In the genomic region with DNA sequence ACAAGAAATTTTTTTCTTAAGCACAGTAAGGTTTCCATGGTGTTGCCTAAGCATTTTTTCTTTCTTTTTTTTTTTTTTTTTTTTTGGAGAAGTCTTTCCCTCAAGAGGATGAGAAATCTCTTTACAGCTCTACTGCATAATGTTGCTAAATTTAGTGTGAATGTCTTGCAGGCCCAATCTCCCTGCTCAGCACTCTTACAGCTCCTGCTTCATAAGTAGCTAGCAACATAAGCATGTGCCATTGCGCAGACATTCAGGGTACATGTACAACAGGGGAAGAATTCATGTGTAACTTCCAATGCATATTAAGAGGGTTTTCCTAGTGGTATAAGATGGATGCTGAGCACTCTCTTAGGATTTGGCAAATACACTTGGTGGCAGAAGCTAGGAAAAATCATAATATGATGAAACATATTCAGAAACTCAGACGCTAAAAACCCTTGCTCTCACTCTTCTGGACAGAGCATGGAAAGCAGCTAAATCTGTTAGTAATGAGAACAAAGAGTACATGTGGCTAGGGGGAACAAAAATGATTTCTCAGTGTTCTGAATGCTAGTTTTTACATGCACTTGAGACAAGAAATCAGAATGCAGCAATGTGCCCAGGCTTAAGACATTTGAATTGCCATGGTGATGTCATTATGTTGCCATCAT, we compare ENCODE assay signal across 18 mouse cellular contexts.
A peak's percentile ranks its signal among the peaks of the same experiment; 100 is the strongest.
DNase-seq lines count a peak whose midpoint lies in the region; ATAC-seq and TF ChIP-seq lines count a peak whose summit lies in the region.
"Had no signal": no experiment of that assay in that cellular context is flagged by ENCODE, and none has a peak within 500 bp of the region (broad histone marks: within the 10 kb centered on the region; RNA-seq: fewer than 3 reads in every experiment).

No protein-coding gene starts in this region.

- no peak overlapping the region for H3K4me3 ChIP-seq in midbrain, embryonic 14.5 days (replicated peaks; ENCODE audit: low read depth, low read length)
- H3K4me3 ChIP-seq in midbrain, embryonic 10.5 days, result no peak overlapping the region
- H3K4me3 ChIP-seq in kidney, embryonic 14.5 days (ENCODE audit: low read length), result no peak overlapping the region
- no peak overlapping the region for H3K4me3 ChIP-seq in thymus, adult 2 months (ENCODE audit: control insufficient read depth, insufficient read depth, low read length)
- H3K4me3 ChIP-seq: erythroblast, embryonic 14.5 days; heart, embryonic 12.5 days; limb, embryonic 15.5 days; stomach, embryonic 15.5 days had no signal

- no peaks in the 10 kb centered on the region for H3K36me3 ChIP-seq in midbrain, embryonic 14.5 days (ENCODE audit: control insufficient read depth, insufficient read depth, low read length)
- H3K36me3 ChIP-seq in midbrain, embryonic 10.5 days, result no peaks in the 10 kb centered on the region
- no peaks in the 10 kb centered on the region for H3K36me3 ChIP-seq in kidney, embryonic 14.5 days (ENCODE audit: control insufficient read depth, insufficient read depth, low read length)
- no peaks in the 10 kb centered on the region for H3K36me3 ChIP-seq in thymus, adult 2 months (ENCODE audit: control insufficient read depth, insufficient read depth, low read length)
- H3K36me3 ChIP-seq: G1E; heart, embryonic 12.5 days; limb, embryonic 15.5 days; stomach, embryonic 15.5 days had no signal

- no peak overlapping the region for H3K9ac ChIP-seq in midbrain, embryonic 14.5 days (replicated peaks; ENCODE audit: low read length)
- H3K9ac ChIP-seq in kidney, embryonic 14.5 days (ENCODE audit: low read depth, low read length), result no peak overlapping the region
- H3K9ac ChIP-seq: heart, embryonic 12.5 days; limb, embryonic 15.5 days; stomach, embryonic 15.5 days had no signal

- no peak for DNase-seq in cerebellum, postnatal 10 days
- peak; percentile 3 for DNase-seq in midbrain, embryonic 14.5 days
- DNase-seq in midbrain, embryonic 10.5 days (ENCODE audit: low spot score), result no peak
- DNase-seq in right cerebral cortex, adult 18-20 months, result peak; percentile 18
- DNase-seq in lung, postnatal 36 days, result no peak
- no peak for DNase-seq in thymus, adult 2 months
- DNase-seq: cerebellum, adult 11-12 months; kidney, adult 2 months; kidney, postnatal 4 days; spleen, adult 18-20 months had no signal

- H3K4me2 ChIP-seq in midbrain, embryonic 14.5 days (ENCODE audit: low read length), result no peak overlapping the region
- no peak overlapping the region for H3K4me2 ChIP-seq in kidney, embryonic 14.5 days (replicated peaks; ENCODE audit: low read depth, low read length)
- H3K4me2 ChIP-seq: heart, embryonic 12.5 days; limb, embryonic 15.5 days; stomach, embryonic 15.5 days had no signal

- H3K4me1 ChIP-seq in midbrain, embryonic 14.5 days (ENCODE audit: control insufficient read depth, insufficient read depth, low read length), result no peaks in the 10 kb centered on the region
- no peaks in the 10 kb centered on the region for H3K4me1 ChIP-seq in midbrain, embryonic 10.5 days
- H3K4me1 ChIP-seq in kidney, embryonic 14.5 days (ENCODE audit: control insufficient read depth, insufficient read depth, low read length), result no peaks in the 10 kb centered on the region
- H3K4me1 ChIP-seq in thymus, adult 2 months (replicated peaks; ENCODE audit: control insufficient read depth, insufficient read depth, low read length), result no peaks in the 10 kb centered on the region
- H3K4me1 ChIP-seq: heart, embryonic 12.5 days; limb, embryonic 15.5 days; stomach, embryonic 15.5 days had no signal

- no peaks in the 10 kb centered on the region for H3K9me3 ChIP-seq in midbrain, embryonic 14.5 days (ENCODE audit: control insufficient read depth, low read length)
- H3K9me3 ChIP-seq in midbrain, embryonic 10.5 days (replicated peaks), result no peaks in the 10 kb centered on the region
- no peaks in the 10 kb centered on the region for H3K9me3 ChIP-seq in kidney, embryonic 14.5 days (ENCODE audit: control insufficient read depth, low read length)
- H3K9me3 ChIP-seq: G1E; heart, embryonic 12.5 days; limb, embryonic 15.5 days; stomach, embryonic 15.5 days had no signal

- peak; percentile 45; the same call in 1 of the 2 replicates for ATAC-seq in cerebellum, adult (ENCODE audit: insufficient number of reproducible peaks, low FRiP score, low TSS enrichment)
- no peak for ATAC-seq in midbrain, embryonic 14.5 days (ENCODE audit: low FRiP score, low TSS enrichment)
- no peak for ATAC-seq in kidney, embryonic 14.5 days (ENCODE audit: low FRiP score, low TSS enrichment)
- ATAC-seq: CD4-positive, CD25-positive, alpha-beta regulatory T cell, adult 4 months had no signal

- TF ChIP-seq POLR2A in thymus, adult 2 months (IDR thresholded peaks at IDR 0.05; ENCODE audit: control insufficient read depth, extremely low read depth, insufficient read depth, low read length, poor library complexity), result no peak

- H3K27ac ChIP-seq in midbrain, embryonic 14.5 days (replicated peaks; ENCODE audit: low read depth, low read length), result no peak overlapping the region
- no peak overlapping the region for H3K27ac ChIP-seq in midbrain, embryonic 10.5 days (replicated peaks)
- H3K27ac ChIP-seq in kidney, embryonic 14.5 days (ENCODE audit: low read depth, low read length), result no peak overlapping the region
- no peak overlapping the region for H3K27ac ChIP-seq in thymus, adult 2 months (ENCODE audit: control insufficient read depth, insufficient read depth, low read length)
- H3K27ac ChIP-seq: limb, embryonic 15.5 days; stomach, embryonic 15.5 days had no signal

- TF ChIP-seq CTCF in thymus, adult 2 months (IDR thresholded peaks at IDR 0.05; ENCODE audit: borderline replicate concordance, control insufficient read depth, extremely low read depth, insufficient read depth, low read length, poor library complexity), result no peak

- no peaks in the 10 kb centered on the region for H3K27me3 ChIP-seq in midbrain, embryonic 14.5 days (ENCODE audit: control insufficient read depth, insufficient read depth, low read length)
- no peaks in the 10 kb centered on the region for H3K27me3 ChIP-seq in midbrain, embryonic 10.5 days (ENCODE audit: low read depth, poor library complexity, severe bottlenecking)
- no peaks in the 10 kb centered on the region for H3K27me3 ChIP-seq in kidney, embryonic 14.5 days (ENCODE audit: control insufficient read depth, insufficient read depth, low read length)
- no peaks in the 10 kb centered on the region for H3K27me3 ChIP-seq in thymus, adult 2 months (ENCODE audit: control insufficient read depth, insufficient read depth, low read length)
- H3K27me3 ChIP-seq: heart, embryonic 12.5 days; limb, embryonic 15.5 days; stomach, embryonic 15.5 days had no signal

- WGBS in midbrain, embryonic 14.5 days, result 87% methylated on average over 2 of the region's 2 CpGs
- 90% methylated on average over 2 of the region's 2 CpGs for WGBS in midbrain, embryonic 10.5 days
- 93% methylated on average over 2 of the region's 2 CpGs for WGBS in kidney, embryonic 14.5 days
- 94% methylated on average over 2 of the region's 2 CpGs for WGBS in thymus, adult 2 months

Comparison
In these comparisons a context has a peak if more than half of its experiments do, and no peak if none do; other contexts are left out.
1. DNase-seq: peak in midbrain, embryonic 14.5 days (single experiment) and right cerebral cortex, adult 18-20 months (single experiment); none in cerebellum, postnatal 10 days (0 of 2), midbrain, embryonic 10.5 days (single experiment), lung, postnatal 36 days (single experiment) and thymus, adult 2 months (single experiment).